Mouse (Mus musculus) bone marrow macrophage, adult 2 months (primary cell): ENCODE data around the gene Flvcr2.

Source experiments
- CTCF ChIP-seq: IDR thresholded peaks from 2 replicates; pipeline ENCODE4 v1.5.1; 2012; ENCODE audit warnings: low read depth, mild to moderate bottlenecking, low read length, moderate library complexity
- POLR2A ChIP-seq: IDR thresholded peaks from 2 replicates; pipeline ENCODE4 v1.6.1; 2012; ENCODE audit warnings: mild to moderate bottlenecking, low read depth, low read length, borderline replicate concordance

GRCm38 (mm10) chr12:85757074-85757473 lies 10.7 kb downstream of the Flvcr2 start:
- TF ChIP-seq CTCF = no peak
- TF ChIP-seq POLR2A = no peak
